Mouse (Mus musculus): ENCODE measurements at regions not wholly inside any gene's neighbourhood (a gene's known extent, or its start where the extent isn't known, plus 50 kb on each side); places are given as distances from the start of the nearest gene placed in this dataset.

DNA sequence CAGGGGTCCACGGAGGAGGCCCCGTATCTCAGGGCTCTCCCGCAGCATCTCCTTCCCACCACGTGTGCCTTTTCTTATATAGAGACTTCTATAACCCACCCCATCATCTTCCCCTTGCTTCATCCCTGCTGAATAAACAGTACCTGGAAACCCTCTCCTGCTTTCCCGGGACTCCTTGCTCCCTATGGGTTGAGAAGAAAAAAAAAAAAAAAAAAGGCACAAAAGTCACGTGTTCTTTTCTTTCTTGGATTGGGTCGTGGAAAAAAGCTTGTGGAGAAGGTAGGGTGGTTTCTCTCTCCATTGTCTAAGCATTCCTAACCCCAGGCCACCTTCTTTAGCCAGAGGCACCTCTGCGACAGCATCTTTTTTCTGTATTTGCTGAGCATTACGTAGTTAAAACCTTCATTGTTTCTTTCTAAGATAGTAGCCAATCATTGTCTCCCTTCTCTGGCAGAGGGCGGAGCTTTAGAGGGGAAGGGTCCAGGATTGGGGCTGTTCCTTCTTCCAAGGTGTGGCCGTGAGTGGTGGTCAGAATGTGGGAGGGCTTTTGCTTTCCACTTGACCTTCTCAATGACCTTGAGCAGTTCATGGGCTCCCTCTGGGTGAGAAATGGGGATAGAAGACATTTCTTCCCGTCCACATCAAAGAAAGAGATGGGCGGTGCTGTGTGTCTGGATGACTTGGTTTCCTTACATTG lies 78.7 kb upstream of the Mphosph6 start:
- Histone ChIP-seq H3K4me3 (no peak overlapping the region), H3K9ac (no peak overlapping the region), H3K4me1 (no peaks in the 10 kb centered on the region), H3K27me3 (no peaks in the 10 kb centered on the region), H3K27ac (no peak overlapping the region), H3K9me3 (no peaks in the 10 kb centered on the region), H3K4me2 (replicated peaks) (no peak overlapping the region), H3K36me3 (no peaks in the 10 kb centered on the region)
- no peak for ATAC-seq (ENCODE audit: low FRiP score, low read depth)
- 70% methylated on average over 13 of the region's 13 CpGs for WGBS

DNA sequence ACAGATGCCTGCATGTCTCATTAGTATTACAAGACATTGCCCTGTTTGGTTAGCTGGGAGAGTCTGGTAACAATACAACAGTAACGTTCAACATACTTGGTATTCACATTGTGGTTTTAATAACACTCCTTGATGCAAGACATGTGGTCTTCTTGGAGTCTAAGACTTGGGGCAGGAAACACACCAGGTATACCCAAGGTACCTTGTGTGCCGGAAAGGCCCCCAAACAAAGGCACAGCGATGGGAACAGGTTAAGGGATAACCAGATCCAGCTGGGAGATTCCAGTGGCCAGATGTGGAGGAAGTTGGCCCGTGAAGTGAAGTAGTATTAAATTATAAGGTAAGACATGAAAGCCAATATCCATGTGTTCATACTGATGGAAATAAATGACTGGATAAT lies 71.9 kb upstream of the Mphosph6 start:
- ATAC-seq (ENCODE audit: low FRiP score, low read depth) = no peak

DNA sequence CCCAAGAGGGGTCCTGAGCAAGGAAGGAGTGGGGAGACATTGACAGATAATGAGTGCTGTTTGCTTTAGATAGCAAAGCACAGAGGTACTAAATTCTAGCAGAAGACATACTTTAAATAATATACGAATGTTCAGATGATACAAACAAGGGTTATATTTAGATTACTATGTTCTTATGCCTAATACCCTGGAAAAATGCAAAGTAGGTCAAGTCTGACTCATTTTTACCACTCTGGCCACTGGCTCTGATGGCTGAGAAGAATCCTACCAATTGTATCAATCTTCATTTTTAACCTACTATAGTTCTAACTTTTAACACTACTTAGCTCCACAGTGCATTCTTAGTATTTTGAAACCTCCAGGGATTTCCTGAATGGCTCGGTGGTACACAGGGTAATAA lies 65.4 kb upstream of the Mphosph6 start:
- 90% methylated on average over 2 of the region's 2 CpGs for WGBS
- H3K9me3 ChIP-seq = no peaks in the 10 kb centered on the region
- H3K27ac ChIP-seq = no peak overlapping the region

More for the DNA sequence above, 71.9 kb upstream of the Mphosph6 start:
- no peaks in the 10 kb centered on the region for H3K9me3 ChIP-seq
- no peak overlapping the region for H3K4me3 ChIP-seq
- 24% methylated on average over 4 of the region's 4 CpGs for WGBS
- H3K27me3 ChIP-seq = no peaks in the 10 kb centered on the region
- no peak overlapping the region for H3K27ac ChIP-seq
- H3K4me2 ChIP-seq (replicated peaks) = no peak overlapping the region
- no peaks in the 10 kb centered on the region for H3K4me1 ChIP-seq
- no peak overlapping the region for H3K9ac ChIP-seq
- H3K36me3 ChIP-seq = no peaks in the 10 kb centered on the region

DNA sequence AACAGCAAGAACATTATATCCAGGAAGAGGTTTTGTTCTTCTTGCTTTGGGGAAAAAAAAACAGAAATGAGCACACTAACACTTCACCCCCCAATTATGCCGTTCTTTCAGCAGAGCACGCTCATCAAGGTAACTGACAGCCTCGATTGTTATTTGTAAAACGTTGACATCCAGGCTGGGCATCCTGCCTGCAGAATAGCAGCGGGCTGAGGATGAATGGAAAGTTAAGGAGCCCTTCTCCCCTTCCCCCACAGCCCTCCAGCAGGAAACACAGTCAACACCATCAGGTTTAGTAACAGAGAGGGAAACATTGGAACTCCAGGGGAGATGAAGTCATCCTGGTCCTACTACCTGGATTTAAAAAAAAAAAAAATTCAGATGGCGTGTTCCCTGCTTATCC lies 63.3 kb upstream of the Mphosph6 start:
- peaks cover 1% of the 10 kb centered on the region for H3K4me1 ChIP-seq
- no peaks in the 10 kb centered on the region for H3K36me3 ChIP-seq
- no peak overlapping the region for H3K4me3 ChIP-seq
- H3K4me2 ChIP-seq (replicated peaks) = no peak overlapping the region
- H3K9ac ChIP-seq = no peak overlapping the region
- H3K27ac ChIP-seq = no peak overlapping the region
- peaks cover 13% of the 10 kb centered on the region for H3K27me3 ChIP-seq
- H3K9me3 ChIP-seq = no peaks in the 10 kb centered on the region
- no peak for ATAC-seq (ENCODE audit: low FRiP score, low read depth)
- 37% methylated on average over 6 of the region's 6 CpGs for WGBS

More for the DNA sequence above, 65.4 kb upstream of the Mphosph6 start:
- Histone ChIP-seq H3K9ac (no peak overlapping the region), H3K4me2 (replicated peaks) (no peak overlapping the region), H3K36me3 (no peaks in the 10 kb centered on the region), H3K27me3 (no peaks in the 10 kb centered on the region), H3K4me1 (no peaks in the 10 kb centered on the region), H3K4me3 (no peak overlapping the region)
- no peak for ATAC-seq (ENCODE audit: low FRiP score, low read depth)

DNA sequence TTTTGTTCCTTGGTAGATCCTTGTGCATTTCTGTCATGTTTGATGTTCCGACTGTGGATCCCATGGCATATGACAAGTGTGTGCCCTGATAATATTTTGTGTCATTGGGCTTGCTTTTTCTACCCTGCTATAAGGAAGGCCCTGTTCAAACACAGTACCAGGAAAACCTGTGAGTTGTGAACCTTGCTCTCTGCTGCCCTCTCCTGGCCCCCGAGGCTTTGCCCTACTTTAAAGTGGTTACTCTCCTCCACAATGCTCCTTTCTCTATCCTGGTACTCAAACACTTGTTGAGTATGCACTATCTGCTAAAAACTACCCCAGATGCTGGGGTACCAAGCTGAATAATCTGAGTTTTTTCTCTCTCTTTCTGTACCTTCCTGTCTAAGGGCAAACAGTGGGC lies 62.1 kb upstream of the Mphosph6 start:
- H3K9me3 ChIP-seq = no peaks in the 10 kb centered on the region
- no peak overlapping the region for H3K27ac ChIP-seq
- H3K4me1 ChIP-seq = peaks cover 6% of the 10 kb centered on the region
- H3K4me3 ChIP-seq = no peak overlapping the region
- H3K27me3 ChIP-seq = peaks cover 18% of the 10 kb centered on the region
- H3K36me3 ChIP-seq = no peaks in the 10 kb centered on the region
- H3K9ac ChIP-seq = no peak overlapping the region
- no peak for ATAC-seq (ENCODE audit: low FRiP score, low read depth)
- no peak overlapping the region for H3K4me2 ChIP-seq (replicated peaks)
- WGBS = 38% methylated on average over 2 of the region's 2 CpGs

DNA sequence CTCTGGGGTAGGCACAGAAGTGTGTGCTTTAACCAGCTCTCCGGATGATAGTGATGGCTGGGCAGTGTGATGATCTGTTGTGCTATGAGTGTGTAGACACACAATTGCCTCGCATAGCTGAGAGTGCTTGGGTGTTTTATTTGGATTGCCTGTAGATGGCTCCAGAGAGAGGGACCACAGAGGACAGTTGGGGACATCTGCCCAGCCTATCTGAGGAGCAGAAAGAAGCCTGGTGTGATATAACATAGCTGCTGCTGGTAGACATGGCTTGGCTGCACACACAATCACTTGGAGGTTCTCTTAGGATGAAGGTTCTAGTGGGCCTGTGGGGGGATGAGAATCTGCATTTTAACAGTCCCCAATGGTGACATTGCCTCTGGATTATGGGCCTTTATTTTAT lies 60.6 kb upstream of the Mphosph6 start:
- Histone ChIP-seq H3K4me1 (peaks cover 6% of the 10 kb centered on the region), H3K27ac (no peak overlapping the region), H3K9me3 (no peaks in the 10 kb centered on the region), H3K36me3 (no peaks in the 10 kb centered on the region), H3K27me3 (peaks cover 18% of the 10 kb centered on the region), H3K4me2 (replicated peaks) (no peak overlapping the region), H3K4me3 (no peak overlapping the region), H3K9ac (no peak overlapping the region)
- no peak for ATAC-seq (ENCODE audit: low FRiP score, low read depth)
- 66% methylated on average over 2 of the region's 2 CpGs for WGBS

DNA sequence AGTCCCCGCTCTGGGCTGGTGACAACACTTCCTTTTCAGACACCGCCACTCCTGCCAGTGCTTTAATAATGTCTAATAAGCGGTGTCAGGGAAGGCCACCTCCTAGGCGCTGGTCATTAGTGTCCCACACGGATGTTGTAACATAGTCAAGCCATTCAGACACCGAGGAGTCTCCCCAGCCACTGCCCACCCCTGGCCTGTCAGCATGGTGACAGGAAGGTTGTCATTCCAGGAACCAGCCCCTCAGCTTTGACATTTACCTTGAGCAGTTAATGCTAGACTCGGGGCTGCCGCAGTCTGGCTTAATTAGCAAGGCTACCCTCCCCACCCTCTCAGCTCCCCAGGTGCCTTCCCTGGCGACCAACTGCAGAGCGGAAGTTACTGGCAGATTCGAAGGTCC lies 58.0 kb upstream of the Mphosph6 start:
- H3K9ac ChIP-seq = 0 out of 2 replicates have a peak overlapping the region, but pooled peaks have one; percentile 8
- no peak overlapping the region; the same call in 1 of the 2 replicates for H3K4me3 ChIP-seq
- H3K9me3 ChIP-seq = no peaks in the 10 kb centered on the region
- WGBS = 4% methylated on average over 11 of the region's 11 CpGs
- no peak for ATAC-seq (ENCODE audit: low FRiP score, low read depth)
- H3K36me3 ChIP-seq = no peaks in the 10 kb centered on the region
- H3K4me2 ChIP-seq (replicated peaks) = peak overlapping the region; percentile 49
- H3K27ac ChIP-seq = no peak overlapping the region
- peaks cover 18% of the 10 kb centered on the region for H3K27me3 ChIP-seq
- peaks cover 6% of the 10 kb centered on the region for H3K4me1 ChIP-seq

DNA sequence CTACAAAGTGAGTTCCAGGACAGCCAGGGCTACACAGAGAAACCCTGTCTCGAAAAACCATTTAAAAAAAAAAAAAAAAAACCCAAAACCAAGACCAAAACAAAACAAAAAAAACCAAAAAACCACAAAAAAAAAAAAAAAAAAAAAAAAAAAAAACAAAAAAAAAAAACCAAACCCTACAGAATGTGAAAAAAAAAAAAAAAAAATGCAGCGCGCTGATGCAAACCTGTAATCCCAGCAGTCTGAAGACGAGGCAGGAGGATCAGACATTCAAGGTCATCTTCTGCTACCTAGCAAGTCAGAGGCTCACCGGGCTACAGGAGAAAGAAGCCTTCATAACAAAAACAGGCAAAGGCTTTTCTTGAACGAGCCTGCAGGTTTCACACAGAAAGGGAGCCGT lies 57.4 kb upstream of the Mphosph6 start:
- no peak overlapping the region for H3K27ac ChIP-seq
- H3K36me3 ChIP-seq = no peaks in the 10 kb centered on the region
- no peak for ATAC-seq (ENCODE audit: low FRiP score, low read depth)
- H3K4me1 ChIP-seq = peaks cover 6% of the 10 kb centered on the region
- no peak overlapping the region for H3K9ac ChIP-seq
- H3K4me3 ChIP-seq = no peak overlapping the region
- H3K27me3 ChIP-seq = peaks cover 18% of the 10 kb centered on the region
- 52% methylated on average over 7 of the region's 7 CpGs for WGBS
- H3K4me2 ChIP-seq (replicated peaks) = no peak overlapping the region
- H3K9me3 ChIP-seq = no peaks in the 10 kb centered on the region

DNA sequence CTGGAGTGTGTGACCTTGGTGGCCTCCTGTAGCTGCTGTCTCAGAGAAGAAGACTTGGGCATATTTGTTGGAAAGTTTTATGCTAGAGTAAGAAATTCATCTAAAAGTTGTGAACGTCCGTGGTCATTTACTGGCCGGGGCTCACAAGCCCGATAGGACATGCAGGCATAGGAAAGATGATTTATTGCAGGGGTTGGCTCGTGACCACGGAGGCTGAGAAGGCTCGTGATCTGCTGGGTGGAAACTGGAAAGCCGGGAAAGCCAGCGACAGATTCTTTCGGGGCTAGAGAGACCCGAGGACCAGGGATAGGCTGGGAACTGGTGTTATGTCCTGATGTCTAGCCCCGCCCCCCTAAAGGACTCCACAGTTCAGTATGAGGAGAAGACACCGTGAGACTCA lies 54.4 kb upstream of the Mphosph6 start:
- 84% methylated on average over 13 of the region's 13 CpGs for WGBS
- Histone ChIP-seq H3K36me3 (no peaks in the 10 kb centered on the region), H3K9me3 (no peaks in the 10 kb centered on the region), H3K27ac (no peak overlapping the region), H3K4me1 (peaks cover 16% of the 10 kb centered on the region), H3K4me3 (no peak overlapping the region), H3K27me3 (peaks cover 15% of the 10 kb centered on the region), H3K9ac (no peak overlapping the region), H3K4me2 (replicated peaks) (no peak overlapping the region)
- ATAC-seq (ENCODE audit: low FRiP score, low read depth) = no peak

DNA sequence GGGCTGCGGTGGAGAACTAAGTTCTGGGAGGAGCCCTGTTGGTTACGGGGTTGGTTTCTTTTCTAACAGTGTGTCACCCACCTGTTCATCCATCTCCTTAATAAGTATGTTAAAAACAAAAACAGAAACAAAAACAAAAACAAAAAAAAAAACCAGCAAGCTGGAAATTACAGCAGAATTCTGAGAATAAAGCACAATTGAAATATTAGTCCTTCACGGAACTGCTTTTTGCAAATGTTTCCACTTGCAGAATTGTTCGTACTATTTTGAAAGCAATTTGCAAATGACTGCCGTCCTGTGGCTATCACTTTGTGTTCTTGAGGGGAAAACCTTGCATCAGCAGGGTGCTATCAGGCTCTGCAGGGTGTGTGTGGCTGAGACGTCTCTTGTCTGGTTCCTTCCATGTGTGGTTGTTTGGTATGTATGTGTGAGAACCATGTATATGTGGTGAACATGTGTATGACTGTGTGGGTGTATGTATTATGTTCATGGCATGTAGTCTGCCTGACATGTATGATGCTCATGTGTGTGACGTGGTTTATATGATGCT lies 53.3 kb upstream of the Mphosph6 start:
- peaks cover 14% of the 10 kb centered on the region for H3K4me1 ChIP-seq
- H3K27me3 ChIP-seq = peaks cover 5% of the 10 kb centered on the region; the same call in 1 of the 2 replicates
- WGBS = 81% methylated on average over 7 of the region's 7 CpGs
- H3K36me3 ChIP-seq = no peaks in the 10 kb centered on the region
- no peak for ATAC-seq (ENCODE audit: low FRiP score, low read depth)
- no peak overlapping the region for H3K27ac ChIP-seq
- no peak overlapping the region for H3K4me2 ChIP-seq (replicated peaks)
- no peak overlapping the region for H3K9ac ChIP-seq
- H3K9me3 ChIP-seq = no peaks in the 10 kb centered on the region
- no peak overlapping the region for H3K4me3 ChIP-seq

DNA sequence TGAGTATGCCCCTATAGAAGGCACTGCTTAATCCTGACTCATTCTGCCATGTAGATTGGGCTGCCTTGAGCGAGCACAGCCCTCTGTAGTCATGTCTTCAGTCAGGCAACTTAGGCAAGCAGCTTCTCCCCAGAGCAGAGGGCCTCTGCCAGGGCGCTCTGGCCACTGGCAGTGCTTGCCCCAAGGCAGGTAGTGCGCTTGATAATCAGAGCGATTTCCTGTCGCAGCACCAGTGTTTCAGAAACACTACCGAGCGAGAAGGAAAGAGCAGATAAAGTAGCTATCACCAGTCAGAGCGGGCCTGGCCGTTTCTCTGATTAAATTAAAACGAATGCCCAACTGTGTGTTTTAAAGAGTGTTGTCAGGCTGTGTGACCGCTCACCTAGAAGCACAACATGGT lies 52.6 kb upstream of the Mphosph6 start:
- H3K27me3 ChIP-seq = no peaks in the 10 kb centered on the region; the same call in 1 of the 2 replicates
- WGBS = 72% methylated on average over 11 of the region's 11 CpGs
- no peak for ATAC-seq (ENCODE audit: low FRiP score, low read depth)
- H3K9me3 ChIP-seq = no peaks in the 10 kb centered on the region
- no peak overlapping the region for H3K9ac ChIP-seq
- H3K36me3 ChIP-seq = no peaks in the 10 kb centered on the region
- H3K4me3 ChIP-seq = no peak overlapping the region
- H3K4me2 ChIP-seq (replicated peaks) = no peak overlapping the region
- no peak overlapping the region for H3K27ac ChIP-seq
- H3K4me1 ChIP-seq = peaks cover 10% of the 10 kb centered on the region; the same call in 1 of the 2 replicates

DNA sequence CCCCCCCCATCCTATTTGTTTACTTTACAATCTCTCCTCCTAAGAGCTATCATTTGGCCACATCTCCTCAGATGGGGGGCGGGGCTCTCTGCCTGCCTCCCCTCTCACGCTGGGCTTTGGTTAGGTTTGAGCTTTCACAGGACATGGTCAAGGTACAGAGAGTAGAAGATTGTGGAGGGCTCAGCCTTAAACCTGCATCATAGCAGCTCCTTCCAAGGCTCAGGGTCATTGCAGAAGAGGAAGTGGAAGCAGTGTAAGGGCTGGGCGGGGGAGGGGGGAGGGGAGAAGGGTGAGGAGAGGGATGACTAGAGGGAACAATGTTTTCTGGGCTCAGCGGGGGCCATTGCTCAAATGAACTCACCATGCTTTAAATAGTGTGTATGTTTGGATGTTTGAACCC lies 51.7 kb upstream of the Mphosph6 start:
- Histone ChIP-seq H3K9ac (no peak overlapping the region), H3K27me3 (no peaks in the 10 kb centered on the region; the same call in 1 of the 2 replicates), H3K27ac (no peak overlapping the region), H3K36me3 (no peaks in the 10 kb centered on the region), H3K4me2 (replicated peaks) (no peak overlapping the region), H3K9me3 (no peaks in the 10 kb centered on the region), H3K4me3 (no peak overlapping the region), H3K4me1 (peaks cover 10% of the 10 kb centered on the region; the same call in 1 of the 2 replicates)
- ATAC-seq (ENCODE audit: low FRiP score, low read depth) = no peak
- 42% methylated on average over 4 of the region's 4 CpGs for WGBS

DNA sequence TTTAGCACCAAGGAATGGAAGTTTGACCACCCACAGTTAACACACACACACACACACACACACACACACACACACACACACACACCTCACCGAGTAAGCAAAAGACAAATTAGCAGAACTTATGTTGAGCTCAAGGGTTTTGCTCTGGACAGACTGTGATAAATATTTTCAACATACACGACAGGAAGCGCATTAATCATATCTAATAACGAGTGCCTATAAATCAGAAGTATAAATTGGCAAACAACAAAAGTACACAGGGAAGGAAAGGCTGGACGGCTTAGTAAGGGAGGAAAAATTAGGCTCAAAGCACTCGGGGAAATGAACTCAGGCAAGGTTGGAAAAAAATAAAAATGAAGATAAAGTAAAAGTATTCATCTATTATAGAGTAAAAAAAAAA lies 50.8 kb upstream of the Mphosph6 start:
- Histone ChIP-seq H3K9ac (no peak overlapping the region), H3K4me2 (replicated peaks) (no peak overlapping the region), H3K27ac (no peak overlapping the region), H3K4me1 (peaks cover 10% of the 10 kb centered on the region; the same call in 1 of the 2 replicates), H3K27me3 (no peaks in the 10 kb centered on the region; the same call in 1 of the 2 replicates), H3K36me3 (no peaks in the 10 kb centered on the region), H3K9me3 (no peaks in the 10 kb centered on the region), H3K4me3 (no peak overlapping the region)
- 46% methylated on average over 6 of the region's 6 CpGs for WGBS
- ATAC-seq (ENCODE audit: low FRiP score, low read depth) = no peak

Data from limb, embryonic 13.5 days (tissue).